Mouse (Mus musculus) MEL-GATA-1-ER (cell line): ENCODE measurements around the gene Olfr19.
"Not testable (repeated sequence)": the region's sequence is repeated elsewhere in the genome, so short reads cannot be mapped to it uniquely, and the experiment has no call there.

Experiments used
- DNase-seq: peaks from one replicate; pipeline ENCODE4 v3.0.0-alpha.2; 2012; ENCODE audit warnings: low read depth; ENCODE audit errors: extremely low read depth

The Olfr19 gene

DNA sequence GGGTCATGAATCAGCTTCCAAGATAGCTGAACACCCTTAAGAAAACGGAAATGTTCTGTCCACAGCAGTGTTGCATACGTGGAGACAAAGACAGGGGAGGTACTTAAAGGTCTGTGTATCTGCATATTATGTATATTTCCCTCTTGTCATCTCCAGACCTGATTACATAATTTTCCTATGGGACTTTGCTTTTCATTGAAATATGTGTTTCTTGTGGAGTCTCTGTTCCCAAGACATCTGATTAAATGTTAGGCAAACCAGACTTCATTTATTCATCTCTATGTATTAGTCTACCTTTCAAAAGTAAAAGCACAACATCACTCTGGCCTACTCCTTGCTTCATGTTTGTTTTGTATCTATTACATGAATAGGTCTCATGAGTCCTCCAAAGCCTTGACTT lies at the start of gene Olfr19:
TSS of gene Olfr19 (minus strand) at position 101 of the 400 bp plus-strand sequence.
- DNase-seq = no peak

DNA sequence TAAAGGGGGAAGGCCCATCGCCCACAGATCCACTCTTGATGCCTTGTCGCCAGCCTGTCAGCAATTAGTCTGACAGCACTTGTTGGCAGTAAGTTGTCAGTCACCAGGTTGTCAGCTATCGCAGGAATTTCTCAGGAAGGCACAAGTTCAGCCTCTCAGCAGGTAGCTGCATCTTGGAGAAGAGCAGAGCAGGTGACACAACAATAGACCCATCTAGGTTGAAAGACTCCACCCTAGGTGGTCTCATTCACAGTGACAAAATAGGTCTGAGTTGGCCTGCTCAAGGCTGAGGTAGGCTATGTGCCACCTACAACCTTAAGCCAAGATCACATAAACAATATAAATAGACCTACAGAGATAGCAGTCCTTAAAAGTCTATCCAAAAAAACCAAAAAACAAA lies 8.8 kb upstream of the Olfr19 start:
- no peak for DNase-seq

DNA sequence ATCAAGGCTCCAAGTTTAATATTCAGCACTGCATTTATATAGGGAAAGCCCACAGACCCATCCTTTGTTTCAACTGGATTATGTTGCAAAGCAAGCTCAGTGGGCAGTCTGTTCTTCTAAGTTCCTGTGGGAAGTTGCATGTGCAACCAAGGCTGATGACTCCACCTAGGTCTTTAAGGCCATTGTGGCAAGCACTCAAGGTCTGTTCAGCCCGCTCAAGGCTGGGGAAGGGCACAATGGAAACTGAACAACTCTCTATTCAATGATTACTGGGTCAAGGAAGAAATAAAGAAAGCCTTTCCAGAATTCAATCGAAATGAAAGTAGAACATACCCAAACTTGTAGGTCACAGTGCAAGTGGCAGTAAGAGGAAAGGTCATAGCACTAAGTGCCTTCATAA lies 7.8 kb upstream of the Olfr19 start:
- DNase-seq = no peak

DNA sequence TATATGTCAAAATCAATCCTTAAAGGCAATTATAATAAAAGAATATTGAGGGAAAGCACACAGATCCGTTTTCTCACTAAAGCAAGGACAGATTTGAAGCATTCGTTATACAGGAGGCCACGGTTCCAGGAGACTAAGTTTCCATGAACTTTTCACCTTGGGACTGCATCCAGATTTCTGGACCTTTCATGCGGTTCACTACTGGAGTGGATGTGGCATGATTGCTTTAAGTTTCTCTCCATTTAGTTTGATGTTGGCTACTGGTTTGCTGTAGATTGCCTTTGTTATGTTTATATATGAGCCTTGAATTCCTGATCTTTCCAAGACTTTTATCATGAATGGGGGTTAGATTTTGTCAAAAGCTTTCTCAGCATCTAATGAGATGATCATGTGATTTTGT lies 11.2 kb downstream of the Olfr19 start:
- DNase-seq = no peak

DNA sequence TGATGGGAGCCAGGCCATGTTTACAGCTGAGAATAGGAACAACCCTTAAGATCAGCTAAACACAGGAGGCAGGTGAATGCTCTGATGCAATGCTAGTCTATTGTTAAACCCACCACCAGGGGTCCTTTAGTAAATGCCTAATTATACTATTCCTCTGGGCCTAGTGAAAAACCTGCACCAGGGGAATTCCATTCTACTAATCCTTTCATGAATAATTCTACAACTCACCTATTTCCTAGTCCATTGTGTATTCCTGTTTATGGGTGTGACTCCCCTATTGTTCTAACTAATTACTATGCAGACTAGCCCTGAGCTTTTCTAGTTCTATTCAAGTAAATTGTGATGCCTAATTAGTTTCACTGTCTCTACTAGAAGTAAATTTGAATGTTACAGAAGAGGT lies 11.7 kb downstream of the Olfr19 start:
- DNase-seq = not testable (repeated sequence)

DNA sequence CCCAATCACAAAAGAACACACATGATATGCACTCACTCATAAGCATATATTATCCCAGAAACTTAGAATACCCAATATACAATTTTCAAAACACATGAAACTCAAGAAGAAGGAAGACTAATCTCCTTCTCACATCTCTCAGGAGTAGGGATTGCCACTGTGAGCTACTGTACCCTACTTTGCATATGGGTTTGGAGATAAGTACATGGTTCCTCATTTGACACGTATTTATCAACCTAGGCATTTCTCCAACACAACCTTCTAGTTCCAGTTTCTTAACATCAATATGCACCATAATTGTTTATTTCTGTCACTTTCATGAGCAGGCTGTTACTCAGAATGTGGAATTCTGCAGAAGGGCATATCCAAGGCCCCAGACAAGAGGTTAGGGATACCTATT lies 31.1 kb downstream of the Olfr19 start:
- DNase-seq = peak; percentile 11

DNA sequence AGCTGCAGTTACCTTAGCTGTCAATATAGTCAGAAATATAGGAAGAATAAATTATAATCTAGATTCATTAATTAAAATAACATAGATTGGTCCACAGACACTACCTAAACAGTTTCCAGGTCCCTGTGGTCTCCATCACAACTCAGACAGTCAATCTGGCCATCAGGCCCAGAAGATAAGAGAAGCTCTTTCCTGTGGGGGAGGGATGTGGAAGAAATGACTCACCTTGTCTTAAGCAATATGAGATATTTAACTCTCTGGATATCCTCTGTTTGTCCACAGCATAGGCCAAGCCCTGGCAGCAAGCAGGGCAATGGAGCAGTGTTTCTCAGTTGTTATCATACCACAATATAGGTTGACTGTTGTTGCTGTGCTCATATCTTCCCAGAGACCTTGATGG lies 42.5 kb downstream of the Olfr19 start:
- DNase-seq = no peak
